Mouse (Mus musculus) liver, embryonic 14.5 days (tissue): ENCODE results near the gene Mrps25. TPM values are rescaled to one million over a fixed set of nuclear protein-coding genes. Genes with fewer than 3 reads are reported as not detected.

Experiments used
- ATAC-seq: fragments of 200-750 bp; cut with Nextera tagmentation; 2 replicates; pipeline ENCODE4 v1.8.0; 2017; ENCODE audit warnings: moderate number of reproducible peaks, mild to moderate bottlenecking, moderate library complexity; ENCODE audit not compliant: insufficient read depth
- DNase-seq, 3 experiments: peaks; one replicate each; pipeline ENCODE4 v3.0.0-alpha.2; 2012 to 2013; ENCODE audit warnings: low read depth in 3 of 3, low spot score in 3 of 3
- H3K27ac ChIP-seq: fragments of 300-500 bp; sonication (generic); 2 replicates; pipeline ENCODE4 v1.5.1; 2014; ENCODE audit warnings: moderate library complexity, mild to moderate bottlenecking, control low read depth, inconsistent platforms
- H3K27me3 ChIP-seq: fragments of 300-500 bp; sonication (generic); 2 replicates; pipeline ENCODE4 v1.6.1; 2014; ENCODE audit warnings: mild to moderate bottlenecking, low read length, moderate library complexity; ENCODE audit not compliant: control insufficient read depth, insufficient read depth
- H3K36me3 ChIP-seq: fragments of 300-500 bp; sonication (generic); replicated peaks from 2 replicates; pipeline ENCODE4 v1.6.1; 2014; ENCODE audit warnings: low read depth; ENCODE audit not compliant: control insufficient read depth, insufficient read depth
- H3K4me1 ChIP-seq, 2 experiments: fragments of 200-500 bp in 1 of 2; fragments of 300-500 bp in 1 of 2; sonication (generic) in 1 of 2; replicated peaks; 2 replicates each; pipeline ENCODE4 v1.6.1; 2012 to 2014; ENCODE audit warnings: antibody characterized with exemption in 1 of 2, inconsistent platforms in 1 of 2, low read length in 1 of 2; ENCODE audit not compliant: control insufficient read depth in 2 of 2, insufficient read depth in 2 of 2
- H3K4me2 ChIP-seq: fragments of 300-500 bp; sonication (generic); 2 replicates; pipeline ENCODE4 v1.6.1; 2014; ENCODE audit warnings: low read depth, mild to moderate bottlenecking, control low read depth, moderate library complexity
- H3K4me3 ChIP-seq, 2 experiments: fragments of 200-500 bp in 1 of 2; fragments of 300-500 bp in 1 of 2; sonication (generic) in 1 of 2; 2 replicates each; pipeline ENCODE4 v1.5.1; 2012 to 2014; ENCODE audit warnings: low read depth in 2 of 2, low read length in 2 of 2, mild to moderate bottlenecking in 2 of 2, control low read depth in 1 of 2, inconsistent platforms in 1 of 2, moderate library complexity in 1 of 2; ENCODE audit not compliant: insufficient read depth in 1 of 2
- H3K9ac ChIP-seq: fragments of 300-500 bp; sonication (generic); replicated peaks from 2 replicates; pipeline ENCODE4 v1.6.1; 2014; ENCODE audit warnings: mild to moderate bottlenecking, control low read depth, moderate library complexity
- H3K9me3 ChIP-seq: fragments of 300-500 bp; sonication (generic); 2 replicates; pipeline ENCODE4 v1.6.1; 2016; ENCODE audit warnings: low read length, mixed read lengths; ENCODE audit not compliant: control insufficient read depth
- CTCF ChIP-seq: IDR thresholded peaks from 2 replicates; pipeline ENCODE4 v1.5.1; 2016; ENCODE audit warnings: antibody characterized with exemption, low read depth, control low read depth
- EP300 ChIP-seq: IDR thresholded peaks from 2 replicates; pipeline ENCODE4 v1.6.1; 2016; ENCODE audit warnings: antibody characterized with exemption, low read depth
- WGBS: fragments of 180-500 bp; shearing (Covaris S2); extraction: QIAGEN DNeasy Blood & Tissue Kit; methylation state at CpG from one replicate; pipeline ENCODE4 v1.1.7; 2014; ENCODE audit not compliant: insufficient replicate concordance; 5-methylcytosine and 5-hydroxymethylcytosine counted together
- polyA plus RNA-seq, 2 experiments: library from polyadenylated mRNA; depleted of rRNA in 1 of 2; stranded (reverse) in 1 of 2; unstranded in 1 of 2; fragments of >200 nt; fragmentation: Nextera tagmentation in 1 of 2; extraction: Ambion mirVana in 1 of 2; gene quantifications; 2 replicates each; pipeline versions ENCODE4 v1.2.1 to v1.2.3; 2012 to 2014

The Mrps25 gene
- polyA plus RNA-seq, 2 experiments, result 18.2 to 37.1 TPM

GRCm38 (mm10) chr6:92132021-92132911 is 51.6 kb downstream of the Mrps25 start:
- H3K9me3 ChIP-seq, result no peaks in the 10 kb centered on the region
- DNase-seq (no peak), ATAC-seq (no peak)
- TF ChIP-seq EP300 (no peak), CTCF (no peak)
- no peak overlapping the region for H3K9ac ChIP-seq
- no peaks in the 10 kb centered on the region for H3K36me3 ChIP-seq
- no peak overlapping the region for H3K4me2 ChIP-seq
- H3K4me1 ChIP-seq, result peaks cover 7% of the 10 kb centered on the region in 2 experiments
- no peak overlapping the region for H3K27ac ChIP-seq
- no peak overlapping the region for H3K4me3 ChIP-seq
- no peaks in the 10 kb centered on the region for H3K27me3 ChIP-seq
- WGBS, result 66% methylated on average over 3 of the region's 3 CpGs

- Histone ChIP-seq H3K9ac (no peak overlapping the region), H3K4me2 (no peak overlapping the region), H3K27ac (no peak overlapping the region), H3K4me1 (peaks cover 7% of the 10 kb centered on the region in 2 experiments), H3K4me3 (no peak overlapping the region), H3K9me3 (no peaks in the 10 kb centered on the region), H3K36me3 (no peaks in the 10 kb centered on the region), H3K27me3 (no peaks in the 10 kb centered on the region)
- WGBS, result 83% methylated on average over 1 of the region's 1 CpGs
- no peak for ATAC-seq
- TF ChIP-seq CTCF (no peak), EP300 (no peak)
- DNase-seq, result no peak
Observed at GRCm38 (mm10) chr6:92131456-92131855, 52.4 kb downstream of the Mrps25 start.

- no peak for TF ChIP-seq EP300
- TF ChIP-seq CTCF, result no peak
- no peak overlapping the region for H3K4me3 ChIP-seq
- no peak overlapping the region for H3K4me2 ChIP-seq
- ATAC-seq (no peak), DNase-seq (no peak)
- H3K4me1 ChIP-seq, result peaks cover 1 to 3% of the 10 kb centered on the region in 2 experiments; a peak in 3 of 4 replicates
- H3K9ac ChIP-seq, result no peak overlapping the region
- H3K36me3 ChIP-seq, result no peaks in the 10 kb centered on the region; the same call in 1 of the 2 replicates
- WGBS, result 68% methylated on average over 1 of the region's 1 CpGs
- no peaks in the 10 kb centered on the region for H3K9me3 ChIP-seq
- H3K27me3 ChIP-seq, result no peaks in the 10 kb centered on the region
- no peak overlapping the region for H3K27ac ChIP-seq
Observed at GRCm38 (mm10) chr6:92126861-92127468, 56.9 kb downstream of the Mrps25 start.

- ATAC-seq (no peak), DNase-seq (no peak)
- Histone ChIP-seq H3K36me3 (no peaks in the 10 kb centered on the region; the same call in 1 of the 2 replicates), H3K4me3 (no peak overlapping the region), H3K4me1 (no peaks in the 10 kb centered on the region), H3K27me3 (no peaks in the 10 kb centered on the region), H3K9me3 (no peaks in the 10 kb centered on the region), H3K9ac (no peak overlapping the region), H3K27ac (no peak overlapping the region), H3K4me2 (no peak overlapping the region)
- TF ChIP-seq EP300, result no peak
- no peak for TF ChIP-seq CTCF
Observed at GRCm38 (mm10) chr6:92124547-92124946, 59.3 kb downstream of the Mrps25 start.

Other genes with a start within 250 kb of the Mrps25 start
- 1.6 and 1.7 TPM in 2 replicates for gene Fgd5, start 205.2 kb downstream of the Mrps25 start, polyA plus RNA-seq (2012; rRNA removed)
- 1.5 and 1.6 TPM in 2 replicates for gene Fgd5, start 205.2 kb downstream of the Mrps25 start, polyA plus RNA-seq (2014; fragmentation: Nextera tagmentation; extraction: Ambion mirVana)
- gene Nr2c2, start 92.6 kb downstream of the Mrps25 start, polyA plus RNA-seq (2012; rRNA removed), result 5.0 and 5.9 TPM in 2 replicates
- gene Nr2c2, start 92.6 kb downstream of the Mrps25 start, polyA plus RNA-seq (2014; fragmentation: Nextera tagmentation; extraction: Ambion mirVana), result 3.9 and 6.1 TPM in 2 replicates
- 3.1 and 3.8 TPM in 2 replicates for gene Rbsn, start 30.9 kb upstream of the Mrps25 start, polyA plus RNA-seq (2012; rRNA removed)
- 4.8 and 5.3 TPM in 2 replicates for gene Rbsn, start 30.9 kb upstream of the Mrps25 start, polyA plus RNA-seq (2014; fragmentation: Nextera tagmentation; extraction: Ambion mirVana)
- gene Trh, start 60.6 kb upstream of the Mrps25 start, polyA plus RNA-seq (2012; rRNA removed), result 0.03 TPM in 1 of 2 replicates, not detected in the other
- gene Trh, start 60.6 kb upstream of the Mrps25 start, polyA plus RNA-seq (2014; fragmentation: Nextera tagmentation; extraction: Ambion mirVana), result 0.06 TPM in 1 of 2 replicates, not detected in the other